Mouse (Mus musculus) E14TG2a.4 (cell line): ENCODE data around the gene March10.

Source experiments
- CTCF ChIP-seq: conservative IDR thresholded peaks from 2 replicates; pipeline ENCODE4 v1.5.1; 2014; ENCODE audit warnings: low read length
- NANOG ChIP-seq: IDR thresholded peaks from 2 replicates; pipeline ENCODE4 v1.6.1; 2014; ENCODE audit warnings: borderline replicate concordance, low read length, mixed read lengths
- POU5F1 ChIP-seq: IDR thresholded peaks from 2 replicates; pipeline ENCODE4 v1.6.1; 2014; ENCODE audit warnings: low read length, borderline replicate concordance

GRCm38 (mm10) chr11:105445741-105446140 lies 10.8 kb downstream of the March10 start:
- no peak for TF ChIP-seq CTCF
- no peak for TF ChIP-seq POU5F1
- no peak for TF ChIP-seq NANOG
